Mouse (Mus musculus) limb, embryonic 15.5 days (tissue): ENCODE measurements around the gene Mucl1. TPM values are rescaled to one million over a fixed set of nuclear protein-coding genes. Genes with fewer than 3 reads are reported as not detected.
"Not testable (repeated sequence)": the region's sequence is repeated elsewhere in the genome, so short reads cannot be mapped to it uniquely, and the experiment has no call there.

Experiments
- ATAC-seq: fragments of 200-750 bp; cut with Nextera tagmentation; 2 replicates; pipeline ENCODE4 v1.8.0; 2017; ENCODE audit warnings: low read depth, moderate TSS enrichment; ENCODE audit not compliant: insufficient number of reproducible peaks, low FRiP score, low TSS enrichment
- H3K27ac ChIP-seq: fragments of 300-500 bp; sonication (generic); 2 replicates; pipeline ENCODE4 v1.5.1; 2015; ENCODE audit warnings: moderate library complexity, mild to moderate bottlenecking, inconsistent platforms
- H3K27me3 ChIP-seq: fragments of 300-500 bp; sonication (generic); 2 replicates; pipeline ENCODE4 v1.6.1; 2015; ENCODE audit warnings: inconsistent platforms
- H3K36me3 ChIP-seq: fragments of 300-500 bp; sonication (generic); 2 replicates; pipeline ENCODE4 v1.6.1; 2015; ENCODE audit warnings: inconsistent platforms
- H3K4me1 ChIP-seq: fragments of 300-500 bp; sonication (generic); 2 replicates; pipeline ENCODE4 v1.6.1; 2015; ENCODE audit warnings: inconsistent platforms
- H3K4me2 ChIP-seq: fragments of 300-500 bp; sonication (generic); 2 replicates; pipeline ENCODE4 v1.6.1; 2015; ENCODE audit warnings: mild to moderate bottlenecking, inconsistent platforms
- H3K4me3 ChIP-seq: fragments of 300-500 bp; sonication (generic); 2 replicates; pipeline ENCODE4 v1.5.1; 2015; ENCODE audit warnings: mild to moderate bottlenecking, inconsistent platforms
- H3K9ac ChIP-seq: fragments of 300-500 bp; sonication (generic); 2 replicates; pipeline ENCODE4 v1.6.1; 2015; ENCODE audit warnings: inconsistent platforms
- H3K9me3 ChIP-seq: fragments of 300-500 bp; sonication (generic); 2 replicates; pipeline ENCODE4 v1.6.1; 2016; ENCODE audit warnings: inconsistent platforms
- WGBS: fragments of 180-500 bp; shearing (Covaris S2); methylation state at CpG from one replicate; pipeline ENCODE4 v1.1.7; 2015; 5-methylcytosine and 5-hydroxymethylcytosine counted together
- polyA plus RNA-seq: library from polyadenylated mRNA; unstranded; fragments of >200 nt; fragmentation: Nextera tagmentation; extraction: Ambion mirVana; gene quantifications from 2 replicates; pipeline ENCODE4 v1.2.1, GENCODE M21; 2015

Gene Mucl1
- polyA plus RNA-seq, result not detected in 2 replicates

- Histone ChIP-seq H3K4me3 (no peak within 1 kb of the TSS), H3K9ac (no peak within 1 kb of the TSS), H3K36me3 (no peaks in the 10 kb centered on the region), H3K27me3 (no peaks in the 10 kb centered on the region), H3K4me1 (no peaks in the 10 kb centered on the region), H3K9me3 (no peaks in the 10 kb centered on the region), H3K27ac (no peak within 1 kb of the TSS), H3K4me2 (no peak within 1 kb of the TSS)
- ATAC-seq, result no peak
- 94% methylated on average over 2 of the region's 2 CpGs for WGBS
These were observed at the start of gene Mucl1 for GRCm38 (mm10) chr15:103755369-103755768. Mucl1 (minus strand) TSS chr15:103755469.

GRCm38 (mm10) chr15:103766836-103767235, 11.6 kb upstream of the Mucl1 start:
- not testable (repeated sequence) for H3K4me3 ChIP-seq, H3K9me3 ChIP-seq, ATAC-seq, H3K27me3 ChIP-seq, H3K36me3 ChIP-seq, H3K4me1 ChIP-seq, H3K27ac ChIP-seq, H3K9ac ChIP-seq, H3K4me2 ChIP-seq
- 9% methylated on average over 5 of the region's 5 CpGs for WGBS

GRCm38 (mm10) chr15:103716861-103717260, 38.4 kb downstream of the Mucl1 start:
- not testable (repeated sequence) for H3K9ac ChIP-seq, ATAC-seq, H3K27me3 ChIP-seq, H3K4me1 ChIP-seq, H3K4me3 ChIP-seq, H3K9me3 ChIP-seq, H3K36me3 ChIP-seq, H3K4me2 ChIP-seq, H3K27ac ChIP-seq
- WGBS, result 83% methylated on average over 5 of the region's 5 CpGs

Other genes with a start within 250 kb of the Mucl1 start
- gene Ppp1r1a, start 217.5 kb downstream of the Mucl1 start, polyA plus RNA-seq, result 7.6 and 9.0 TPM in 2 replicates
- gene Glycam1, start 190.4 kb downstream of the Mucl1 start, polyA plus RNA-seq, result not detected in 2 replicates
- not detected in 2 replicates for gene Mucl2, start 143.8 kb upstream of the Mucl1 start, polyA plus RNA-seq